Mouse (Mus musculus) hindbrain, embryonic 11.5 days (tissue): ENCODE measurements around the gene Etv6. TPM values are rescaled to one million over a fixed set of nuclear protein-coding genes. Genes with fewer than 3 reads are reported as not detected.

ENCODE experiments used
- ATAC-seq: fragments of 200-750 bp; cut with Nextera tagmentation; 2 replicates; pipeline ENCODE4 v1.8.0; 2017; ENCODE audit warnings: mild to moderate bottlenecking, moderate TSS enrichment, moderate library complexity; ENCODE audit not compliant: low FRiP score
- DNase-seq: peaks from one replicate; pipeline ENCODE4 v3.0.0-alpha.2; 2015; ENCODE audit warnings: low spot score
- H3K27ac ChIP-seq: fragments of 300-500 bp; sonication (generic); 2 replicates; pipeline ENCODE4 v1.5.1; 2014; ENCODE audit warnings: mild to moderate bottlenecking, low read depth, low read length
- H3K27me3 ChIP-seq: fragments of 300-500 bp; sonication (generic); 2 replicates; pipeline ENCODE4 v1.6.1; 2014; ENCODE audit warnings: mild to moderate bottlenecking, low read length, moderate library complexity, mixed read lengths; ENCODE audit not compliant: control insufficient read depth, insufficient read depth
- H3K36me3 ChIP-seq: fragments of 300-500 bp; sonication (generic); 2 replicates; pipeline ENCODE4 v1.6.1; 2014; ENCODE audit warnings: mild to moderate bottlenecking, low read length, moderate library complexity, mixed read lengths; ENCODE audit not compliant: control insufficient read depth, insufficient read depth
- H3K4me1 ChIP-seq: fragments of 300-500 bp; sonication (generic); replicated peaks from 2 replicates; pipeline ENCODE4 v1.6.1; 2014; ENCODE audit warnings: low read length, mixed read lengths; ENCODE audit not compliant: control insufficient read depth, insufficient read depth
- H3K4me2 ChIP-seq: fragments of 300-500 bp; sonication (generic); replicated peaks from 2 replicates; pipeline ENCODE4 v1.6.1; 2014; ENCODE audit warnings: mild to moderate bottlenecking, low read depth, low read length
- H3K4me3 ChIP-seq: fragments of 300-500 bp; sonication (generic); 2 replicates; pipeline ENCODE4 v1.5.1; 2014; ENCODE audit warnings: low read depth, low read length
- H3K9ac ChIP-seq: fragments of 300-500 bp; sonication (generic); 2 replicates; pipeline ENCODE4 v1.6.1; 2014; ENCODE audit warnings: low read depth, low read length
- H3K9me3 ChIP-seq: fragments of 300-500 bp; sonication (generic); 2 replicates; pipeline ENCODE4 v1.6.1; 2016; ENCODE audit warnings: low read length; ENCODE audit not compliant: control insufficient read depth
- WGBS: fragments of 180-500 bp; shearing (Covaris S2); extraction: QIAGEN DNeasy Blood & Tissue Kit; methylation state at CpG from one replicate; pipeline ENCODE4 v1.1.7; 2014; 5-methylcytosine and 5-hydroxymethylcytosine counted together
- polyA plus RNA-seq: library from polyadenylated mRNA; unstranded; fragments of >200 nt; fragmentation: Nextera tagmentation; extraction: Ambion mirVana; gene quantifications from 2 replicates; pipeline ENCODE4 v1.2.1, GENCODE M21; 2014

Gene Etv6
- polyA plus RNA-seq, 1 experiment from 2014 or later, result 13.0 TPM

DNA sequence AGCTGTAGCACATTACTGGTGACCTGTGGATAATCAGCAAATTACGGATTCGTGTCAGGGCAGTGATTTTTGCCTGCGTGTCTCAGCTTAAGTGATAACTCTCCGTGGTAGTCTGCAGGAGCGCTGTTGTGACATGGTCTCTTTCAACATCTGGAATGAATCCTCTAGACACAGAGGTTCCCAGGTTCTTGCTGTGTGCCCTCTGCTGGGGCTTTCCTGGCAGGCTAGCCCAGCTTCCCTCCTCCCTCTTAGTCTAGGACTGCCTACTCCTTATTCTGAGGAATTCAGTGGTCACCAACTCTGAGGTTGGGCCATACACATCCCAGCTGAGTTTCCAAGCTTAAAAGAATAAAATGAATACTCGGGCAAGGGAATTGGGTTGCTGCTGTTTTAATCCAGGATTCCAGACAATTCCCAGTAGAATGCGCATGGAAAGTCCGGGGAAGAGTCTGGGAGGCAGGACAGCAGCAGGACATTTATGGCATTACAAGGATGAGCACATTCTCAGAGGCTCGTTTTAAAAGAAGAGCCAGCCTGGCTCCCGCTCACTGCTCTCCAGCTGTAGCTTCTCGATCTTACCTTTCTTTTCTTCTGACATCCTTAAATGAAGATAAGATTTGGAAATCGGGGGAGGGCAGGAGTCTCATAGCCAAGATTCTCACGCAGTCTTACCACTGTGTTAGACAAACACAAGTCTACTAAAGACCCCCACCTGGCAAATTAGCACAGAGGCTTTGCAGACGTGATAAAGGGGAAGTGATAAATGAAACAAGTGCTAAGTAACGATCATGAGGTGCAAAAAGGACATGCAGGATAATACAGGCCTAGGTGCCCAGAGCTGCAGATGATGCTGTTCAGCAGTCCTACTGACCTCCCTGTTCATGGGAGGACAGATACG, 105.5 kb downstream of the Etv6 start:
- Histone ChIP-seq H3K9me3 (no peaks in the 10 kb centered on the region), H3K4me3 (no peak overlapping the region), H3K27me3 (no peaks in the 10 kb centered on the region), H3K4me2 (no peak overlapping the region), H3K9ac (no peak overlapping the region), H3K36me3 (no peaks in the 10 kb centered on the region), H3K27ac (no peak overlapping the region), H3K4me1 (no peaks in the 10 kb centered on the region)
- DNase-seq (no peak), ATAC-seq (no peak)
- WGBS, result 69% methylated on average over 16 of the region's 16 CpGs

GRCm38 (mm10) chr6:134141616-134142165, 106.2 kb downstream of the Etv6 start:
- WGBS, result 74% methylated on average over 1 of the region's 1 CpGs
- no peaks in the 10 kb centered on the region for H3K27me3 ChIP-seq
- DNase-seq, result no peak
- no peaks in the 10 kb centered on the region for H3K9me3 ChIP-seq
- H3K4me2 ChIP-seq, result no peak overlapping the region
- no peaks in the 10 kb centered on the region for H3K4me1 ChIP-seq
- no peaks in the 10 kb centered on the region for H3K36me3 ChIP-seq
- ATAC-seq, result no peak
- no peak overlapping the region for H3K27ac ChIP-seq
- no peak overlapping the region for H3K9ac ChIP-seq
- H3K4me3 ChIP-seq, result no peak overlapping the region

- H3K4me2 ChIP-seq, result no peak overlapping the region
- no peaks in the 10 kb centered on the region for H3K9me3 ChIP-seq
- no peak overlapping the region for H3K9ac ChIP-seq
- no peaks in the 10 kb centered on the region for H3K4me1 ChIP-seq
- no peak overlapping the region for H3K4me3 ChIP-seq
- H3K36me3 ChIP-seq, result no peaks in the 10 kb centered on the region
- H3K27ac ChIP-seq, result no peak overlapping the region
- 92% methylated on average over 11 of the region's 11 CpGs for WGBS
- ATAC-seq (no peak), DNase-seq (no peak)
- no peaks in the 10 kb centered on the region for H3K27me3 ChIP-seq
Measured at GRCm38 (mm10) chr6:134142700-134143099, 107.2 kb downstream of the Etv6 start.

DNA sequence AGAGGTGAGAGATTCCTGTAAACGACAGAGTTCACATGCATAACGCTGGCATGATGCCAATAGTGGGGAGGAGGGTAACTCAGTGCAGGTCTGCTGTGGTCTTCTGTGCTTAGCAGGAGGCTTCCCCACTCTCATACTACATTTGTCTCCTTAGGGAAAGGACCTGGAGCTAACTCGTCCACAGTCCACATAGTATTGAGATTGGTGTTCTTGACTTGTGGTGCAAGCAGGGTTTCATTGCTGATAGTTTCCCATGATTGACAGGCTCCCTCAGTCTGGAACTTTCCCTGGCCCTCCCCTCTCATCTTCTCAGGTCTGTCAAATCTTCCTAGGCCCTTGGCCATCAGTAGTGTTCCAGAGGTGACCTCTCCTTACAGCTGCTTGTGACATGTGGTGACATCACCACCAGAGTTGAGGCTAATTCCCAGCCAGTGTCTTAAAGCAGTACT, 108.2 kb downstream of the Etv6 start:
- Histone ChIP-seq H3K9me3 (no peaks in the 10 kb centered on the region), H3K36me3 (no peaks in the 10 kb centered on the region), H3K4me3 (no peak overlapping the region), H3K27ac (no peak overlapping the region), H3K4me1 (no peaks in the 10 kb centered on the region; the same call in 1 of the 2 replicates), H3K4me2 (no peak overlapping the region), H3K27me3 (no peaks in the 10 kb centered on the region), H3K9ac (no peak overlapping the region)
- WGBS, result 80% methylated on average over 3 of the region's 3 CpGs
- ATAC-seq, result no peak
- no peak for DNase-seq

DNA sequence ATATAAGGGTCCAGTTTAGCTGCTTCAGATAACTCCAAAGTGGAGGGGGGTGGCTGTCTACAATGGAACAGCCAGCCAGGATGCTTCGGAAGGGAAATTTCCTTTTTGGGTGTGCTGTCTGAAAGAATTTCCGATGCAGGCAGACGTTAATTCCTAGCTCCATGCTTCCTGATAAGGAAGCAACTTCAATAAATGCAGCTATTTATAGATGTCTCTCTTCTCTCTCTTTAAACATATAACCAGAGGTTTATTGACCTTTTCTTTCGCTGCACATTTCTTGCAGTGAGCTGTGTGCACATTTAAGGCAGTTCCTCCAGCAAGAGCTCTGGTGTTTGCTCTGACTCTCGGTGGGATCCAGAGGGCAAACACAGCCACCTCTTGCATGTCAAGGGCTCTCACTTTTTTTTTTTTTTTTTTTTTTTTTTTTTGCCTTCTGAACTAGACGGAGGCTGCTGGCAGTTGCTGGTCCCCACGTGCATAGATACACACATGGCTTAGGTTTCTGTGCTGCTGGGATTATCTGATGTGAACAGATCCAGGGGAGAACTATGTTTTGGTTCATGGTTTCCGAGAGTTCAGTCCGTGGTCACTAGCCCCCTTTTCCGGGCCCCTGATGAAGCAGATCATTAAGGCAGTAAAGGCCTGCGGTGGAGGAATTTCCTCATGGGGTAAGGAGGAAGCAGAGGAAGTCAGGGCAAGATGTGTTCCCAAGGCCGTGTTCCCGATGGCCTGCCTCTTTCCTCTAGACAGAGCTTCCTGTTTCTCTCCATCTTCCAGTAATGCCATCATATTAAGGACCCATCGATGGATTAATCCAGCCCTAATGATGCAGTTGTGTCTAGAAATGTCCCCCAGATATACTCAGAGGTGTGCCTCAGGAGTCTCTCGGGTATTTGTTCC, 109.0 kb downstream of the Etv6 start:
- no peaks in the 10 kb centered on the region for H3K36me3 ChIP-seq
- no peaks in the 10 kb centered on the region for H3K27me3 ChIP-seq
- no peaks in the 10 kb centered on the region; the same call in 1 of the 2 replicates for H3K4me1 ChIP-seq
- H3K9me3 ChIP-seq, result no peaks in the 10 kb centered on the region
- 74% methylated on average over 15 of the region's 15 CpGs for WGBS
- ATAC-seq (no peak), DNase-seq (no peak)
- H3K9ac ChIP-seq, result no peak overlapping the region
- no peak overlapping the region for H3K27ac ChIP-seq
- H3K4me3 ChIP-seq, result no peak overlapping the region
- H3K4me2 ChIP-seq, result no peak overlapping the region

DNA sequence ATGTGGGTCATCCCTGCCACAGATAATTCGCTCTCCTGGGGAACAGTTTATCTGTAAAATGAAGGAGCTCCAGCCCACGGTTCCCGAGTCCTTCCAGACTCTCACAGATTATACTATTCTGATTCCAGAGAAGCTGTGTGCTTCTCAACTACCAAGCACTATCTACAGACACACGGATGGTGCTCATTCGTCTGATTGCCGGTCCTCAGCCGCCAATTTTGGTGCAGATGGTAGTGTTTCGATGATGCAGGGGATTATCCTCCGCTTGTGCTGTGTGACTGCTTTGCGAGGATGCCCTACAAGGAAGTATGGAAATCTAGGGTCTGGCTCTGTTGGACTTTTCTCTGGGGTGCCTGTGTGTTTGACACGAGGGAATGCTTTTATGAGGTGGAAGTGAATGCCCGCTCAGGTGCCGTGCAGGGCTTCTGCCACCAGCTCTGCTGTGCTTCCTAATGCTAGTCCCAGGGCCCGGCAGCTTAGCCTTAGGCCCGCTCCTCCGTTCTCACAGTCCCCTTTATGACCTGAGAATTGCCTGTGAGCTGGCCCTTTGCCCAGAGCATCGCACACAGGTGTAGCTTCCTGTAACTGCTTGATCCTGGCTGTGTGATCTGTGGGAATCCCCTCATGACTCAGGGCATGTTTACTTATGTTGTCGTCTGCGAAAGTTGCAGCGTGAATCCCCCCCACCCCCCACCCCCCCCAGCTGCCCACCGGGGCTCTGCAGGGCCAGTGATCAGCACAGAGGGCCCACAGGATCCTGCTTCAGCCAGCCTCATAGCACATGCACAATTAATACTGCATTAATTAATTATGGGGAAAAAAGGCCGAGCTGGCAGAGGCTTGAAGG, 112.3 kb downstream of the Etv6 start:
- ATAC-seq (peak; percentile 53; the same call in 1 of the 2 replicates), DNase-seq (no peak)
- no peak overlapping the region; the same call in 1 of the 2 replicates for H3K27ac ChIP-seq
- no peaks in the 10 kb centered on the region for H3K9me3 ChIP-seq
- H3K27me3 ChIP-seq, result no peaks in the 10 kb centered on the region
- H3K9ac ChIP-seq, result no peak overlapping the region
- 71% methylated on average over 22 of the region's 22 CpGs for WGBS
- no peak overlapping the region for H3K4me3 ChIP-seq
- no peaks in the 10 kb centered on the region; the same call in 1 of the 2 replicates for H3K4me1 ChIP-seq
- H3K36me3 ChIP-seq, result no peaks in the 10 kb centered on the region
- no peak overlapping the region for H3K4me2 ChIP-seq

GRCm38 (mm10) chr6:134148443-134148942, 113.0 kb downstream of the Etv6 start:
- Histone ChIP-seq H3K9ac (no peak overlapping the region), H3K4me2 (no peak overlapping the region), H3K27ac (no peak overlapping the region), H3K27me3 (no peaks in the 10 kb centered on the region), H3K9me3 (no peaks in the 10 kb centered on the region), H3K4me1 (no peaks in the 10 kb centered on the region; the same call in 1 of the 2 replicates), H3K4me3 (no peak overlapping the region), H3K36me3 (no peaks in the 10 kb centered on the region)
- DNase-seq, result no peak
- ATAC-seq, result 0 out of 2 replicates have a peak, but pooled peaks have one; percentile 20
- 52% methylated on average over 7 of the region's 7 CpGs for WGBS

DNA sequence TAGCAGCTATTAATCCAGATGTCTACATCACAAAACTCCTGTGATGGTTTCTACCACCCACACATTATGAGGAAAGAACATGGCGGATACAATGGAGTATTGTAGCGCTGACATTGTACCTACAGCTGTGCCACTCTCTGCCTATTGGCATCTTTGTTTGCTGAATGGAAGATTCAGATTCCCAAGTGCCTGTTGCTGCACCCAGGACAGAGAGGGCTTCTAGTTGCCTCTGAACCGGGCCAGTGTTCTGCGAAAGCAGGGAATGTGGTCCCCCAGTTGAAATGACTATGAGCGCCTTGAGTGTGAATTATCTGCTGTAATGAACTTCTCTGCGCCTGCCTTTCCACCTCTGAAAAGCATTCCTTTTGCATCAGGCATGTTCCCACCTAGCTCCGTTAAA, 114.1 kb downstream of the Etv6 start:
- ATAC-seq (no peak), DNase-seq (no peak)
- H3K4me1 ChIP-seq, result no peaks in the 10 kb centered on the region; the same call in 1 of the 2 replicates
- no peaks in the 10 kb centered on the region for H3K36me3 ChIP-seq
- no peak overlapping the region for H3K9ac ChIP-seq
- H3K27me3 ChIP-seq, result no peaks in the 10 kb centered on the region
- H3K27ac ChIP-seq, result no peak overlapping the region
- no peak overlapping the region for H3K4me2 ChIP-seq
- 95% methylated on average over 7 of the region's 7 CpGs for WGBS
- no peaks in the 10 kb centered on the region for H3K9me3 ChIP-seq
- no peak overlapping the region for H3K4me3 ChIP-seq
